Mouse (Mus musculus): ENCODE measurements around the gene Pomgnt1. TPM values are rescaled to one million over a fixed set of nuclear protein-coding genes. Genes with fewer than 3 reads are reported as not detected.

The Pomgnt1 gene
- polyA plus RNA-seq, 1 experiment from 2014 or later = 37.7 TPM

DNA sequence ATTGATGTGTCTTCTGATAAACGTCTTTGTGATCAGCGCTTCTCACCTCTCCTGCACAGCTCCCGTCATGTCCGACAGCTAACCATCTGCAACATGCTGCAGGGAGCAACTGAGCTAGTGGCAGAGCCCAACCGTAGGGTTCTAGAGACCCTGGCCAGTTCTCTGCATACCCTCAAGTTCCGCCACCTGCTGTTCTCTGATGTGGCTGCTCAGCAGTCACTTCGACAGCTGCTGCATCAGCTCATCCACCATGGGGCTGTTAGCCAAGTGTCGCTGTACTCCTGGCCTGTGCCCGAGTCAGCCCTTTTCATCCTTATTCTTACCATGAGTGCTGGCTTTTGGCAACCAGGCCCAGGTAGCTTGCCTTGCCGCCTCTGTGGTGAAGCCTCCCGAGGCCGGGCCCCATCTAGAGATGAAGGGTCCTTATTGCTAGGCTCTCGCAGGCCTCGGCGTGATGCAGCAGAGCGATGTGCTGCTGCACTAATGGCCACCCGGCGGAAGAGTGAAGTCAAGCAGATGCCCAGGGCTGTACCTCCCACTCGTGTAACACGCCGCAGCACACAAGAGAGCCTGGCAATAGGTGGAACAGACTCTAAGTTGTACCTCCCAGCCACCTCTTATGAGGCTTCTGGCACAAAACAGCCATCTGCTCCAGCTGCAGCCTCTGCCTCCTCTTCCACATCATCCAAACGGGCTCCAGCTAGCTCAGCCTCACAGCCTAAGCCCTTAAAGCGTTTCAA is 35.0 kb upstream of the Pomgnt1 start:
- Histone ChIP-seq H3K36me3 (ENCODE audit: control insufficient read depth, insufficient read depth, low read length) (peaks cover 30% of the 10 kb centered on the region), H3K4me2 (no peak overlapping the region), H3K27ac (ENCODE audit: low read depth, low read length) (no peak overlapping the region), H3K27me3 (replicated peaks; ENCODE audit: control insufficient read depth, insufficient read depth, low read length) (no peaks in the 10 kb centered on the region), H3K9me3 (ENCODE audit: control insufficient read depth, low read length) (no peaks in the 10 kb centered on the region), H3K4me3 (ENCODE audit: low read depth, low read length) (no peak overlapping the region), H3K9ac (ENCODE audit: low read depth, low read length) (no peak overlapping the region), H3K4me1 (replicated peaks; ENCODE audit: control insufficient read depth, insufficient read depth, low read length) (no peaks in the 10 kb centered on the region)
- peak; percentile 35; the same call in 1 of the 2 replicates for ATAC-seq (replicated peaks; ENCODE audit: low FRiP score)
- 90% methylated on average over 23 of the region's 23 CpGs for WGBS
- DNase-seq (ENCODE audit: low spot score) = no peak

- Histone ChIP-seq H3K4me1 (replicated peaks; ENCODE audit: control insufficient read depth, insufficient read depth, low read length) (peaks cover 12% of the 10 kb centered on the region), H3K4me2 (no peak overlapping the region), H3K4me3 (ENCODE audit: low read depth, low read length) (no peak overlapping the region), H3K27me3 (replicated peaks; ENCODE audit: control insufficient read depth, insufficient read depth, low read length) (no peaks in the 10 kb centered on the region), H3K36me3 (ENCODE audit: control insufficient read depth, insufficient read depth, low read length) (peaks cover 53% of the 10 kb centered on the region), H3K27ac (ENCODE audit: low read depth, low read length) (no peak overlapping the region), H3K9ac (ENCODE audit: low read depth, low read length) (no peak overlapping the region), H3K9me3 (ENCODE audit: control insufficient read depth, low read length) (no peaks in the 10 kb centered on the region)
- WGBS = 89% methylated on average over 10 of the region's 10 CpGs
- DNase-seq (ENCODE audit: low spot score) (no peak), ATAC-seq (replicated peaks; ENCODE audit: low FRiP score) (no peak)
Measured at GRCm38 (mm10) chr4:116096291-116096690, 27.3 kb upstream of the Pomgnt1 start.

- no peaks in the 10 kb centered on the region for H3K9me3 ChIP-seq (ENCODE audit: control insufficient read depth, low read length)
- ATAC-seq (replicated peaks; ENCODE audit: low FRiP score) (no peak), DNase-seq (ENCODE audit: low spot score) (no peak)
- no peak overlapping the region for H3K9ac ChIP-seq (ENCODE audit: low read depth, low read length)
- 0 out of 2 replicates have a peak overlapping the region, but pooled peaks have one; percentile 5 for H3K27ac ChIP-seq (ENCODE audit: low read depth, low read length)
- H3K4me1 ChIP-seq (replicated peaks; ENCODE audit: control insufficient read depth, insufficient read depth, low read length) = peaks cover 17% of the 10 kb centered on the region
- peaks cover 51% of the 10 kb centered on the region for H3K36me3 ChIP-seq (ENCODE audit: control insufficient read depth, insufficient read depth, low read length)
- no peak overlapping the region for H3K4me3 ChIP-seq (ENCODE audit: low read depth, low read length)
- H3K4me2 ChIP-seq = no peak overlapping the region
- WGBS = 71% methylated on average over 8 of the region's 8 CpGs
- H3K27me3 ChIP-seq (replicated peaks; ENCODE audit: control insufficient read depth, insufficient read depth, low read length) = no peaks in the 10 kb centered on the region
Measured at GRCm38 (mm10) chr4:116097211-116097610, 26.4 kb upstream of the Pomgnt1 start.

DNA sequence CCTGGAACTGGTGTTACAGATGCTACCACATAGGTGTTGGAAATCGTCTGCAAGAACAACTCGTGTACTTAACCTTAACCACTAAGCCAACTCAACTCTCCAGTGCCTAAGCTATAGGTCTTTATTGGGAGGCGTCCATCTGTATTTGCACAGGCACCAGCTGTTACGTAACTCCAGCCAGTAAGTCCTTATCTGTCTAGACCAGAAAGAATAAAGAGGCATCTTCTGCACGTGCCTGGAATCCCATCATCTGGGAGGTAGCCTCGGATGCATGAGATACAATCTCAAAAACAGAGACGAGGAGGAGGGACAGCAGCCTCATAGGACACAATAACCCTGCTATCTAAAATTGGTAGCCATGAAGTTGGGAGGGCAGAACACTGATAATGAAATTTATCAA is 22.7 kb upstream of the Pomgnt1 start:
- no peak overlapping the region; the same call in 1 of the 2 replicates for H3K4me2 ChIP-seq
- no peak overlapping the region for H3K9ac ChIP-seq (ENCODE audit: low read depth, low read length)
- H3K4me3 ChIP-seq (ENCODE audit: low read depth, low read length) = no peak overlapping the region
- H3K27me3 ChIP-seq (replicated peaks; ENCODE audit: control insufficient read depth, insufficient read depth, low read length) = no peaks in the 10 kb centered on the region
- 46% methylated on average over 7 of the region's 7 CpGs for WGBS
- H3K9me3 ChIP-seq (ENCODE audit: control insufficient read depth, low read length) = no peaks in the 10 kb centered on the region
- H3K36me3 ChIP-seq (ENCODE audit: control insufficient read depth, insufficient read depth, low read length) = peaks cover 48% of the 10 kb centered on the region
- DNase-seq (ENCODE audit: low spot score) (no peak), ATAC-seq (replicated peaks; ENCODE audit: low FRiP score) (peak; percentile 90)
- peaks cover 17% of the 10 kb centered on the region for H3K4me1 ChIP-seq (replicated peaks; ENCODE audit: control insufficient read depth, insufficient read depth, low read length)
- peak overlapping the region; percentile 72 for H3K27ac ChIP-seq (ENCODE audit: low read depth, low read length)

DNA sequence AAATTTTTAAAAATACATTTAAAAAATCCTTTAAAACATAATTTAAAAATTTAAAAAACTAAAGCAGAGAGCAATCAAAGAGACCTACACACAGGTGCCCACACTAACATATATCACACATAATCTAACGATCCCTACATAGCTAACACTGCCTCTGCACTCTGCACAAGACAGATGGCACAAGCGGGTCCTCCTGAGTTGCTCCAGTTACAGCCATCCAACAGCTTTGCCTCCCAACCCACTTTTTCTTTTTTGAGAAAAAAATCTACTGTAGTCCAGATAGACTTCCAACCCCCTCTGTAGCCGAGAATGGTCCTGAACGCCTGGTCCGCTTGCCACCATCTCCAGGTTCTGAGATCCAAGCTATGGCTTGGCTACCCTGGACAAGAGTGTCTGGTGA is 18.4 kb upstream of the Pomgnt1 start:
- ATAC-seq (replicated peaks; ENCODE audit: low FRiP score) (no peak), DNase-seq (ENCODE audit: low spot score) (no peak)
- Histone ChIP-seq H3K9ac (ENCODE audit: low read depth, low read length) (no peak overlapping the region), H3K4me2 (no peak overlapping the region), H3K36me3 (ENCODE audit: control insufficient read depth, insufficient read depth, low read length) (peaks cover 29% of the 10 kb centered on the region), H3K27me3 (replicated peaks; ENCODE audit: control insufficient read depth, insufficient read depth, low read length) (no peaks in the 10 kb centered on the region), H3K4me1 (replicated peaks; ENCODE audit: control insufficient read depth, insufficient read depth, low read length) (peaks cover 16% of the 10 kb centered on the region), H3K27ac (ENCODE audit: low read depth, low read length) (no peak overlapping the region), H3K9me3 (ENCODE audit: control insufficient read depth, low read length) (no peaks in the 10 kb centered on the region), H3K4me3 (ENCODE audit: low read depth, low read length) (no peak overlapping the region)
- 92% methylated on average over 5 of the region's 5 CpGs for WGBS

- Histone ChIP-seq H3K9ac (ENCODE audit: low read depth, low read length) (no peak overlapping the region), H3K4me3 (ENCODE audit: low read depth, low read length) (no peak overlapping the region), H3K9me3 (ENCODE audit: control insufficient read depth, low read length) (no peaks in the 10 kb centered on the region), H3K27ac (ENCODE audit: low read depth, low read length) (no peak overlapping the region), H3K4me2 (no peak overlapping the region), H3K36me3 (ENCODE audit: control insufficient read depth, insufficient read depth, low read length) (peaks cover 21% of the 10 kb centered on the region), H3K27me3 (replicated peaks; ENCODE audit: control insufficient read depth, insufficient read depth, low read length) (no peaks in the 10 kb centered on the region), H3K4me1 (replicated peaks; ENCODE audit: control insufficient read depth, insufficient read depth, low read length) (no peaks in the 10 kb centered on the region)
- no peak; the same call in 1 of the 2 replicates for ATAC-seq (replicated peaks; ENCODE audit: low FRiP score)
- DNase-seq (ENCODE audit: low spot score) = no peak
- 90% methylated on average over 6 of the region's 6 CpGs for WGBS
Measured at GRCm38 (mm10) chr4:116110695-116111094, 12.9 kb upstream of the Pomgnt1 start.

DNA sequence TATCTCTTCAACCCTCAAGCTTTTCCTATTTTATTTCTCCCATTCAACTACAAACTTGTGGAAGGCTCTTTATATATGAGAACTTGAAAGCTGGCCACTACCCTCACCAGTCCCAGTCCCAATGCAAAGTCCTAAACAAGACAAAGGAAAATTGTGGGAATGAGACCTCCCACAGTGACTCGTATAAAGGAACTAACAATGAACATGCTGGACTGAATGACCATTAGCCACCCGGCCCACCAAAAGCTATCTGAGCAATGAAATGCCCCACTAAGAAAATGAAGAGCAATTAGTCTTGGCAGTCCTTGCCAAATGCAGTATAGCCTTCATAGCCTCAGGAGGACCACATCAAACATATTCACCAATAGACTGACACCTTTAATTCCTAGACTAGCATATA is 12.2 kb upstream of the Pomgnt1 start:
- DNase-seq (ENCODE audit: low spot score) = no peak
- H3K4me3 ChIP-seq (ENCODE audit: low read depth, low read length) = no peak overlapping the region
- H3K9ac ChIP-seq (ENCODE audit: low read depth, low read length) = no peak overlapping the region
- WGBS = 79% methylated on average over 2 of the region's 2 CpGs
- peaks cover 21% of the 10 kb centered on the region for H3K36me3 ChIP-seq (ENCODE audit: control insufficient read depth, insufficient read depth, low read length)
- no peak overlapping the region for H3K4me2 ChIP-seq
- no peak overlapping the region for H3K27ac ChIP-seq (ENCODE audit: low read depth, low read length)
- no peaks in the 10 kb centered on the region for H3K4me1 ChIP-seq (replicated peaks; ENCODE audit: control insufficient read depth, insufficient read depth, low read length)
- ATAC-seq (replicated peaks; ENCODE audit: low FRiP score) = no peak
- no peaks in the 10 kb centered on the region for H3K9me3 ChIP-seq (ENCODE audit: control insufficient read depth, low read length)
- H3K27me3 ChIP-seq (replicated peaks; ENCODE audit: control insufficient read depth, insufficient read depth, low read length) = no peaks in the 10 kb centered on the region

DNA sequence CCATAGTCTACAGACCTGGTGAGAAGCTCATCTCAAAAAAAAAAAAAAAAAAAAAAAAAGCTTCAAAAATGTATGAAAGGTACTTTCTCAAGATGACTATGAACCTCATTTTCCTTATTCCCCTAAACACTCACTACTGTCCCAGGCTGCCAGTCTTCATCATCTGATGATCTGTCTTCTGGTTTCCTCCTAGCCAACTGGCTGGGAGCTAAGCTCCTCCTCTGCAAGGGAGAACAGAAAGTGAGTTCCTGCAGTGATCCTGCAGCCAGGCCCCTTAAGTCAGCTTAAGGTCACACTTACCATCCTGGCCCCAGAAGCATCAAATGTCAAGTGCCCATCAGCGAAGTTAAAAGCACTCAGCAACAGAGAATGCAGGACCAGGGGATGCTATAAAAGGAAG is 878 bp upstream of the Pomgnt1 start:
- 0% methylated on average over 1 of the region's 1 CpGs for WGBS
- H3K4me2 ChIP-seq = peak overlapping the region; percentile 83
- peak overlapping the region; percentile 30; the same call in 1 of the 2 replicates for H3K27ac ChIP-seq (ENCODE audit: low read depth, low read length)
- no peak for ATAC-seq (replicated peaks; ENCODE audit: low FRiP score)
- no peaks in the 10 kb centered on the region for H3K9me3 ChIP-seq (ENCODE audit: control insufficient read depth, low read length)
- H3K27me3 ChIP-seq (replicated peaks; ENCODE audit: control insufficient read depth, insufficient read depth, low read length) = no peaks in the 10 kb centered on the region
- no peak for DNase-seq (ENCODE audit: low spot score)
- H3K36me3 ChIP-seq (ENCODE audit: control insufficient read depth, insufficient read depth, low read length) = no peaks in the 10 kb centered on the region; the same call in 1 of the 2 replicates
- H3K4me3 ChIP-seq (ENCODE audit: low read depth, low read length) = peak overlapping the region; percentile 67
- peak overlapping the region; percentile 71 for H3K9ac ChIP-seq (ENCODE audit: low read depth, low read length)
- peaks cover 18% of the 10 kb centered on the region for H3K4me1 ChIP-seq (replicated peaks; ENCODE audit: control insufficient read depth, insufficient read depth, low read length)

DNA sequence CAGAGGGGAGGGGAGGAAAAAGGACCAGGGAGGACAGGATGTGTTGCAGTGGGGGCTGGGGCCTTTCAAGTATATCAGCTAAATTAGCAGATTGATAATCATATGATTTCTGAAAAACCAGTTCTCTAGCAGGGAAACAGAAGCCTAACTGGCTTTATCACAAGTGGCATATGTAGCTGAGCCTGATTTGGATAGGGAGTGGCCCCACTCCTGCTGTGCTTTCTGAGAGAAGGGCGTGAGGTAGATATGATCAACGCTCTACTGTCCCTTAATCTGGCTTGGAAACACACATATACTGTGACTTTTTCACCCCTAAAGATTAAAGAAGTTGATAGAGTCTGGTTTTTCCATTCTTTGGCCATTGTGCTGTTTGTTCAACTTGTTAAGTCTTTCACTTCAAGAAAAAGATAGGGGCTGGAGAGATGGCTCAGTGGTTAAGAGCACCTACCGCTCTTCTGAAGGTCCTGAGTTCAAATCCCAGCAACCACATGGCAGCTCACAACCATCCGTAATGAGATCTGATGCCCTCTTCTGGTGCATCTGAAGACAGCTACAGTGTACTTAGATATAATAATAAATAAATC is 2.3 kb downstream of the Pomgnt1 start:
- Histone ChIP-seq H3K36me3 (ENCODE audit: control insufficient read depth, insufficient read depth, low read length) (no peaks in the 10 kb centered on the region; the same call in 1 of the 2 replicates), H3K9me3 (ENCODE audit: control insufficient read depth, low read length) (no peaks in the 10 kb centered on the region), H3K4me1 (replicated peaks; ENCODE audit: control insufficient read depth, insufficient read depth, low read length) (peaks cover 18% of the 10 kb centered on the region), H3K27me3 (replicated peaks; ENCODE audit: control insufficient read depth, insufficient read depth, low read length) (no peaks in the 10 kb centered on the region), H3K4me3 (ENCODE audit: low read depth, low read length) (no peak overlapping the region), H3K9ac (ENCODE audit: low read depth, low read length) (no peak overlapping the region), H3K27ac (ENCODE audit: low read depth, low read length) (no peak overlapping the region), H3K4me2 (0 out of 2 replicates have a peak overlapping the region, but pooled peaks have one; percentile 5)
- ATAC-seq (replicated peaks; ENCODE audit: low FRiP score) (peak; percentile 62), DNase-seq (ENCODE audit: low spot score) (no peak)
- 64% methylated on average over 4 of the region's 4 CpGs for WGBS

All from liver, embryonic 11.5 days (tissue).